Mouse (Mus musculus) 416B (cell line): ENCODE results near the gene Commd7.

Experiments
- DNase-seq: peaks from one replicate; pipeline ENCODE4 v3.0.0; 2011; ENCODE audit warnings: low read depth

The Commd7 gene

GRCm38 (mm10) chr2:153618889-153619288, 13.7 kb downstream of the Commd7 start:
- DNase-seq = no peak

GRCm38 (mm10) chr2:153618439-153618838, 14.1 kb downstream of the Commd7 start:
- DNase-seq = no peak

DNA sequence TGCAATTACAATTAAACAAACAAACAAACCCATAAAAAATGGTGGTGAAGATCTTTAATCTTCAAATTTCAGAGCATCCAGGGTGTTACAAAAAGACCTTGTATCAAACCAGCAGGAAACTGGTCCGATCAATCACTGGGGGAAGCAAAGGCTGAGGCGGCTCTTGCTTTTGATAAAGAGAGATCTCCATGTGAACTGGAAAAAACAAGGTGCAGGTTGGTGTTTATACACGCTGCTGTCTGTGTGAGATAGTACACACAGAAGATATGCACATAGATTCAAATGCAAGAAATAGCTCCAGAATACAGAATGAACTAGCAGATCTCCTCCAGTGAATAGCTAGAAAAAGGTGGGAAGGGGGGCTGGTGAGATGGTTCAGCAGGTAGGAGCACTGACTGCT, 15.7 kb downstream of the Commd7 start:
- no peak for DNase-seq

GRCm38 (mm10) chr2:153612594-153613281, 19.8 kb downstream of the Commd7 start:
- DNase-seq = no peak

DNA sequence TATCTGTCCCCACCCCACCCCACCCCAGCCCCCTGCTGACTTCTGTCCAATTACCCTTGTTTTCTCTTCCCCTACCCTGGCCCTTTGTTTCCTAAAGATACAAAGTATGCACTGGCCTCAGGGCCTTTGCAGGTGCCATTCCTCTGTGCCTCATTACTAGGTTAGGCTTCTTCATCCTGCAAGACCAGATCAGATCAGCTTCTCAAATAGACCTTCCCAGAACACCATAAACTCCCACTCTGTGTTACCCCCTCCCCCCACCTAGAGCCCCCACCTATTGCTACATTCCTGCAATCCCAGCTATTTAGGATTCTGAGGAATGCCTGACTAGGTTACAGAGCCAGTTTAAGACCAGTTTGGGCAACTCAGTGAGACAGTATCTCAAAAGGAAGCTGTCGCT, 20.8 kb downstream of the Commd7 start:
- DNase-seq = no peak

DNA sequence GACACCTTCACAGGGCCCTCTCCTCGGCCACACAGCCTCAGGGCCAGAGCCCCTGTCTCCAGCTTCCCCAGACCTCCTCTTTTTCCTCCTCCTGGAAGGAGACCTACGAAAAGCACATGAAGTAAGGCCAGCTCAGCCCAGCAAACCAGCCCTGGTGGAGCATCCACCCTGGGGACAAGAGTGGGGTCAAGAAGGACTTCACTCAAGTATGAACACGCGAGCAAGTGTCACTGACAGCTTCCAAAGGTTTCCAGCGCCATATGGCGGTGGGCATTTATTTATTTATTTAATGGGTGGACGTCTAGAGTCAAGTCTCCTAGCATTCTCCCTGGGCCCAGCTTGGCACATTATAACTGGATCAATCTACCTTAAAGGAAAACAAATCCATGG, 21.3 kb downstream of the Commd7 start:
- no peak for DNase-seq

DNA sequence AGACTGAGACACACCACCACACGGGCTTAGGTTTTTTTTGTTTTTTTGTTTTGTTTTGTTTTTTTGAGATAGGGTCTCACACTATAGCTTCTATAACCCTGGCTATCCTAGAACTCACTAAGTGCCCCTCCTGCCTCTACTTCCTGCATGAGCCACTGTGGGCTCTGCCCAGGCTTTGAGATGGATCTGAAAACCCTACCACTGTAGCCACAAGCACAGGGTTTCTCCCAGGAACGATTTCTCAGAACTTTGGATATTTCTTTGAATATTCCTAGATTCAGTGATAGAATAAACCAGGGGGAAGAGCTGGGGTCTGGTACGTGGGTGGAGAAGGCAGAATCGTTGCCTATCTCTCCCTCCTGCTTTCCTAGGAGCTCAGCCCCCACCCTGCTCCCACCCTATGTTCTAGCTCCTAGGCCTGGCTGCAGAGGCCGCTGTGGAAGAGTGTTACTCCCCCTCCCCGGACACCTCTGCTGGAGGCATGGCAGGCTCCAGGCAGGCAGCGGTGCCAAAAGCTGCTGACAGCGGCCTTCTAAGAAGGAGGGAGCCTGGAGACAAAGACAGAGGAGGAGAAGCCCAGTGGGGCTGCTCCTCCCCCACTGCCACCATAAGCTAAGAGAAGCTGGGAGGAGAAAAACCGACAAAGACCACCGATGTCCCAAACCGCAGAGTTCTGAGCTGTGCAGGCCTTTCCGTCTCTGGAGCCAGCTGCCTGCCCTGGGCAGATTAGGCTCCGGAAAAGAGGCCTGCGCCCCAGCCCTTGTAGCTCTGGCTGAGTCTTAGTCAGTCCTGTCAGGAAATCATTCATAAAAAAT, 21.9 kb downstream of the Commd7 start:
- DNase-seq = peak; percentile 95

- DNase-seq = peak; percentile 86
Observed at GRCm38 (mm10) chr2:153609548-153609947, 23.0 kb downstream of the Commd7 start.

DNA sequence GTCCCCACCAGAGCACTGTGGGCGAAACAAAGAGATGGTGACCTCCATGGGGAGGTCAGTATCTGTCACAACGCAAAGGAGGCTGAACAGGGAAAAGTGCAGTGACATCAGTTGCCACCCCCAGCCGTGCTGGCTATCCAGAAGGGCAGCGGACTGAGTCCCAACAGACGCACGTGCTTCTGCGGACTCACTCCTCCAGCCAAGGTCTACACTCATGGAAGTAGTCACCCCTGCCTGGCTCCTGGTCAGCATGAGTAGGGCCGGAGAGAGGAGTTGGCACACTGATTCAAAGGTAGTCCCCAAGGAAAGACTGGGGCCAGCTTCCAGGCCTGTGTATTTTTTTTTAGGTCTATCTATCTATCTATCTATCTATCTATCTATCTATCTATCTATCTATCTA, 23.5 kb downstream of the Commd7 start:
- DNase-seq = no peak

DNA sequence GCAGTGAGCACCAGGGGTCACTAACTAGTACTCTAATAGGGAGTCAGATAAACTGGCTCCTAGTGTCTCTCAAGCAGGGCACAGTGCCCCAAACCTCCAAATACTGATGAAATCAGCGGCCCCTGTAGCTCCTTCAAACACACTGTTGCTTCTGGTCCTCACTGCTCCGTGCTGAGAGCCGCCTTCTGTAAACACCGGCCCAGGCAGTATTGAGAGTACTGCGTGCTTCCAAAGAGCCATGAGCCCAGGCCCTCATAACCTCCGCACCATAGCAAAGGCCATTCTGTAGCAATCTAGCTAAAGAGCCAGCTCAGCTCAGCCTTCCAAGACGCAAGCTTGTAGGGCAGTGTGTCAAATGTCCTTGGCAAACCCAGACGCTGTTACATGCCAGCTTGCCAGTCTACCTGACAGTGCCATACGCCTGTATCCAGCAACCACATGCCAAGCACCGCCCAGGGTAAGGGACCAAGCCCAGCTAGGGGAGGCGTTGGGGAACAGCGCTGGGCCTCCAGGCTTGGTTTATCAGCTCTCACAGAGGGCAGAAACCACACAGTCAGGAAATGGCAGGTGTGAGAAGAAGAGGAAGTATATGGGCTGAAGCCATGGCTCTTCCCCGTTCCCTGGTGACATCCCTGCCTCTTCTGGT, 24.6 kb downstream of the Commd7 start:
- peak; percentile 88 for DNase-seq

DNA sequence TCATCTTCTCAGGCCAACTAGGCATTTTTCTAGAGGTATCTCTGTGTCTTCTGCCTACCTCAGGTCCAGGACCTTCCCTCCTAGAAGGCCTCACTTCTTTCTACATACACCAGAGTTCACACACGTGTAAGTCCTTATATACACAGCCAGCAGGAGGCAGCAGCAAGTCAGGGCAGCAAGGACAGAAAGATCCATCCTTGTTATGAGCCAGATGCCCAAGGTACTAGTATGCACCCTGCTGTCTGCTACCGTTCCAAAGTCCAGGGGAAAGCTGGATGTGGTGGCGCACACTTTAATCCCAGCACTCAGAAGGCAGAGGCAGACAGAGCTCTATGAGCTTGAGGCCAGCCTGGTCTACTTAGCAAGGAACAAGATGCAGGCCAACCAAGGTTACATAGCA, 26.2 kb downstream of the Commd7 start:
- peak; percentile 80 for DNase-seq

DNA sequence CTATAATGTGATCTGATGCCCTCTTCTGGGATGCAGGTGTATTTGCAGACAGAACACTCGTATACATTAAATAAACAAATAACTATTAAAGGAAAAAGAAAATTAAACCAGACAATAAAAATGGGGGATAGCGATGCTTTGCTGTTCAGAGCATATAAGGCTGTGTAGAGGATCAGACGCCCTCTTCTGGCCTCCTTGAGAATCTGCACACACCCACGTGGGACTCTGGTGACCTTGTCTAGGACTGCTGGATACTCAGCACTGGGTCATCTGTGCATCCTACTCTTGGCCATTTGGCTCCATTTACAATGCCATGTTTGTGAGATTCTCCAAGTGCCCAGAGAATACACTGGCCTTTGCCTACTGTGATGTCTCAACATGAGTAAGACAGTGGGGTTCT, 28.9 kb downstream of the Commd7 start:
- DNase-seq = peak; percentile 69

- DNase-seq = peak; percentile 61
Observed at GRCm38 (mm10) chr2:153600667-153601648, 31.6 kb downstream of the Commd7 start.

DNA sequence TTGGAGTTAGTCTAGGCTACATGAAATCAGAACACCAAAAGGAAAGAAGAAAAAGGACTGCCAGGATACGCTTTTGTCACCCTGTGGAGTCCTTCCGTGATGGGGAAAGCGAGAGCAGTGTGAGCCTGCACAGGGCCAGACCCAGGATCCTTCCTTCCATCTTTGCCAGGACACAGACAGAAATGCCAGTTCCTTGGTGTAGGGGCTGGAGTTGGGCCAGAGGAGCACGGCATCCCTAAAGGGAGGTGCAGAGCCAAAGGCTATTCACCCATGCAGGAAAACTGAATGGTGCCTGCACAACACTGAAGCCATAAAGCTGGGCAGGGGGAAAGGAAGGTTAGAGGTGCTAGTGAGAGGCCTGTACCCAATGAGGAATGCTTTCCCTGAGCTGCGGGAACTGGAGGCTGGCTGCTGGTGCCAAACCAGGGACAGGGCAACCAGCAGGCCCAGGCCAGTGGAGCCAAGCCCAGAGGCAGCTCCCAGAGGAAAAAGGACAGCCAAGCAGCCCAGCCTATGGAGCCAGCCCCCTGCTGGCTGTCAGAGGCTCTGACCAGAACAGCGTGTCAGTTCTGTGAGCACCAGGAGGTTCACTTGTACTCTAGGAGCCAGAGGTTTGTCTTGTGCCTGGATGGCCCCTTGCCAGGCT, 32.4 kb downstream of the Commd7 start:
- DNase-seq = peak; percentile 53

DNA sequence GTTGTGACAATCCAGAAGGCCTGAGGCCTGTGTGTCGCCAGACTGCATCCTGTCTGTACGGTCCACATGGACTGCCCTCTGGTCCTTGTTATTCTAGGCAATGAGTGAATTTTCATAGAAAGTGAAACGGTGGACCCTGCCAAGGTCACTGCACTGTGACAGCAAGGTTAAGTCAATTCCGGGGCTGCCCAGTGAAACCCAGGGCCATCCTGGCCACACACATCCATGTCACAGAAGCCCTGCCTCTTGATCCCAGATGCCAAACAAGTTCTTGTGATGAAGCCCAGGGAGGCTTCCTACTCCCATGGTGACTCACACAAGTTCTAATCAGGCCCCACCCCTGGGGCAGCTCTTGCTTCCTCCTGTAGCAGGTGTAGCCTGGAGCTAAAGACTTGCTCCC, 35.0 kb downstream of the Commd7 start:
- peak; percentile 81 for DNase-seq

DNA sequence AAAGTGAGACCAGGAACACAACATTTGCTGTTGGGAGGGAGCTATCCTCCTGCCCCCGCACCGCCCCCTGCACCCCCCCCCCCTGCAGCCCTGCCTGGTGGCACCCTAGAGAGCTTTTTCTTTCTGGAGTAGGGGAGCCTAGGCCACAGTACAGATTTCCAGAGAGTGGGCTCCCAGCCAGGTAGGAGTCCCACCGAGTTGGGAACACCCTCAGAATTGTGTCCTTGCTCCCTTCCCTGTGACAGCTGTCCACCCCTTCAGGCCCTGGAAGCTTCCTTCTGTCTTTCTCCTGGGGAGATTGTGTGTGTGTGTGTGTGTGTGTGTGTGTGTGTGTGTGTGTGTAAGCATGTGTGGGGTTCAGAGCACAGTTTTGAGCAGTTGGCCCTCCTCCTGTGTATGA, 35.6 kb downstream of the Commd7 start:
- no peak for DNase-seq

DNA sequence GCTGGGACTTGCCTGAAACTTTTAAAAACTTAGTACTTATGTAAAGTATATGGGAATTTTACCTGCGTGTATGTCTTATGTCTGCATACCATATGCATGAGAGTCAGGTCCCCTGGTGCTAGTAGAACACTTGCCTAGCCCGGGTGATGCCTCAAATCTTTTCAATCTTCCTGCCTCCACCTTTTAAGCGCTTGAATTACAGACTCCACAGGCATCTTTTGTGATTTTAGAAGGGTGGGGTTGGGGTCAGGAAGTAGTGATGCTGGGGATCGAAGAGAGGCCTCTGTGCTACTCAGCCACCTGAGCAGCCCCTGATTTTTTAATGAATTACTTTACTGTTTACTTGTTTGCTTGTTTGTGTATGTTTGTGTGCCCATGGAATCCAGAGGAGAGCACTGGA, 37.6 kb downstream of the Commd7 start:
- no peak for DNase-seq

DNA sequence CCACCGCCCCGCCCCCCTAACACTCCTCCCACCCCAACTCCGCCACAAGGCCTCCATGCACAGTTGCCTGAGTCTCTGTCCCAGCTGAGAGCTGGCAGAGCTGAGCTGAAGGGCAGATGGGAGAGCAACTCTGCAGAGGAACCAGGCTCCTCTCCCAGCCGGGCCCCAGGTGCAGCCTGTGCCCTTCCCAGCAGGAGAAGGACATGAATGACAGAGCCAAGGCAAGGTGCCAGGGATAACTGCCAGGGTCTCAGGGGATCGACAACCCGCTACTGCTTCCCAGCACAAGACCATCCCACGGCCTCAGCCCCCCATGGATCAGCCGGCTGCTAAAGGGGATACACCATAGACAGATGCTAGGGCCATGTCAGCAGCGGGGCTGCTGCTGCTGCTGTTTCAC, 39.4 kb downstream of the Commd7 start:
- no peak for DNase-seq

GRCm38 (mm10) chr2:153592056-153593014, 40.2 kb downstream of the Commd7 start:
- no peak for DNase-seq

DNA sequence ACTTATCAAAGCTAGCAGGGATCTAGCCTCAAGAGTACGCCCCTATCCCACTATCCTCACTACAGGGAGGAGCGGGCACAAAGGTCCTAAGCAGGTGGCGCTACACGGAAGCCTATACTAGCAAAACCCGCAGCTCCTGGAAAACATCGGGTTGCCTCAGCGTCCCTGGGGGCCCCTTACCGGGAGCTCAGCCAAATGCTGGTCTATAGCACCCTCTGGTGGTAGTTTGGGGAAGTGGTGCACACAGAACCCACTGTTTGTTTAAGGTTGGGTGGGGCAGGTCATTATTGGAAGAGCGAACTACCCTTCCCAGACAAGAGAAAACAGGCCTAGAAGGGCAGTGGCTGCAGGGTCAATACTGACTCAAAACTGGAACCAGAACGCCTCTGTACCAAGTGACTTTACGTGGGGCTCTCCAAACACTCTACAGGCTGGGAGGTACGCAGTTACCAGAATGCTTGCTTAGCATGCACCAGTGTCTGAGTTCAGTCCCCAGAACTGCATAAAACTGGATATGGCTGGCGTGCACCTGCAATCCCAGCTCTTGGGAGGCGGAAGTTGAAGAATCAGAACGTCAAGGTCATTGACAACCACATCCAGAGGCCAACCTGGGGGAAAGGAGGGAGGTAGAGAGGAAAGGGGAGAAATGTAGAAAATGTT, 45.9 kb downstream of the Commd7 start:
- DNase-seq = peak; percentile 91
